Mouse (Mus musculus) megakaryocyte, embryonic 14.5 days (primary cell): ENCODE measurements around the gene Tspan4.

ENCODE experiments used
- FLI1 ChIP-seq: IDR thresholded peaks from 2 replicates; pipeline ENCODE4 v1.6.1; 2012; ENCODE audit warnings: low read length, inconsistent platforms, mixed read lengths
- GATA1 ChIP-seq: IDR thresholded peaks from 3 replicates; pipeline ENCODE4 v1.6.1; 2012; ENCODE audit warnings: mixed read lengths, low read length, inconsistent platforms, borderline replicate concordance

- TF ChIP-seq GATA1 (no peak), FLI1 (no peak)
Measured at GRCm38 (mm10) chr7:141518926-141519325, 43.9 kb downstream of the Tspan4 start.
